Mouse (Mus musculus) kidney, adult 2 months (tissue): ENCODE data around the gene Fam76b.

Experiments
- CTCF ChIP-seq: fragments of 200-500 bp; conservative IDR thresholded peaks from 2 replicates; pipeline ENCODE4 v1.5.1; 2011; ENCODE audit warnings: low read depth, mild to moderate bottlenecking, control low read depth, low read length, moderate library complexity, mixed read lengths; ENCODE audit not compliant: insufficient read depth, insufficient read length
- POLR2A ChIP-seq: fragments of 200-500 bp; IDR thresholded peaks from one replicate; pipeline ENCODE4 v1.6.1; 2011; ENCODE audit warnings: low read depth, low read length, control low read depth

GRCm38 (mm10) chr9:13856247-13856646 is 28.7 kb downstream of the Fam76b start:
- no peak for TF ChIP-seq CTCF
- no peak for TF ChIP-seq POLR2A
